Mouse (Mus musculus) embryonic fibroblast, embryonic 13.5 days (primary cell): ENCODE data around the gene Dars2.
A peak's percentile ranks its signal among the peaks of the same experiment; 100 is the strongest.

Source experiments
- CTCF ChIP-seq: IDR thresholded peaks from 2 replicates; pipeline ENCODE4 v1.5.1; 2011; ENCODE audit warnings: mild to moderate bottlenecking, control low read depth, low read length, moderate library complexity, borderline replicate concordance; ENCODE audit not compliant: insufficient read depth
- POLR2A ChIP-seq: IDR thresholded peaks from 2 replicates; pipeline ENCODE4 v1.6.1; 2011; ENCODE audit warnings: low read depth, mild to moderate bottlenecking, control low read depth, low read length, moderate library complexity

DNA sequence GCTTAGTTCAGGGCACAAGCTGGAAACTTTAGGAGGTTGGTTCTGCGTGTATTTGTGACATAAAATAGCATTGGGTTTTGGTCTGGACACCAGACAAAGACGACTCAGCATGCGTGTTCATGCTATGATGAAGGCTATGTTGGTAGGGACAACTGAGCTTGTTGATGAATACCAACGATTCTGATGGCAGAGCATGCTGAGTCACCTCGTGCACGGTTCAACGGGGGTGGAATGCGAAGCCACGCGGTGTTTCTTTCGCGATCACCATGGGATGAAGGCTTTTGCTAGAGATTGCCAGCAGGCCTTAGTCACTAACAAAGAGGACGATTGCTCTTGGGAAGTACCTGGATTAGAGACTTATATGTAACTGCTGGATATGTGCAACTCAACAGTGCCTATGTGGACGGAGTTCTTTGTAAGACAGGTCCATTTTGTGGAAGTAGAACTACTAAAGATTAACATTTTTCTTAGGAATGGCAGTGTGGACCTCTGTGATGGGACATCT lies 35.1 kb downstream of the Dars2 start:
- TF ChIP-seq POLR2A (peak; percentile 62), CTCF (no peak)
